Mouse (Mus musculus) erythroid progenitor cell, adult 5-6 weeks (primary cell): ENCODE measurements around the gene Lamc1. TPM values are rescaled to one million over a fixed set of nuclear protein-coding genes. Genes with fewer than 3 reads are reported as not detected.

ENCODE experiments used
- total RNA-seq, 2 experiments: library from RNA; stranded (forward) in 1 of 2; stranded (reverse) in 1 of 2; fragments of 150-400 nt in 1 of 2; fragments of 186-747, 209-891 nt in 1 of 2; gene quantifications; 2 replicates each; pipeline versions ENCODE4 v1.2.3 to v1.2.4; 2015 to 2017; ENCODE audit warnings: low replicate concordance in 2 of 2

The Lamc1 gene
- total RNA-seq, 2 experiments from 2014 or later, result 4.2 TPM; not detected in 1

Other genes starting within 250 kb of the Lamc1 start
- not detected in 2 replicates for gene Lamc2, start 146.3 kb downstream of the Lamc1 start, total RNA-seq (2015; ENCODE audit: low replicate concordance)
- not detected in 2 replicates for gene Lamc2, start 146.3 kb downstream of the Lamc1 start, total RNA-seq (2017; ENCODE audit: low replicate concordance)
- not detected in 2 replicates for gene Shcbp1l, start 92.4 kb upstream of the Lamc1 start, total RNA-seq (2015; ENCODE audit: low replicate concordance)
- gene Shcbp1l, start 92.4 kb upstream of the Lamc1 start, total RNA-seq (2017; ENCODE audit: low replicate concordance), result not detected in 2 replicates
- 101 and 128 TPM in 2 replicates for gene Dhx9, start 154.9 kb upstream of the Lamc1 start, total RNA-seq (2015; ENCODE audit: low replicate concordance)
- gene Dhx9, start 154.9 kb upstream of the Lamc1 start, total RNA-seq (2017; ENCODE audit: low replicate concordance), result 83.7 and 154 TPM in 2 replicates
- gene Npl, start 217.3 kb upstream of the Lamc1 start, total RNA-seq (2015; ENCODE audit: low replicate concordance), result 4.7 and 5.9 TPM in 2 replicates
- gene Npl, start 217.3 kb upstream of the Lamc1 start, total RNA-seq (2017; ENCODE audit: low replicate concordance), result 1.7 TPM in 1 of 2 replicates, not detected in the other